Mouse (Mus musculus): ENCODE results near the gene Vps33b.
A peak's percentile ranks its signal among the peaks of the same experiment; 100 is the strongest.

Vps33b gene

GRCm38 (mm10) chr7:80268897-80269750, at the start of gene Vps33b:
Gene Vps33b, plus strand, starts transcription at chr7:80269649.
- DNase-seq (ENCODE audit: low read depth), result peak; percentile 96

GRCm38 (mm10) chr7:80220237-80220797, 49.1 kb upstream of the Vps33b start:
- DNase-seq (ENCODE audit: low read depth), result no peak

- no peak for DNase-seq (ENCODE audit: low read depth)
Observed at GRCm38 (mm10) chr7:80221179-80221750, 48.2 kb upstream of the Vps33b start.

DNA sequence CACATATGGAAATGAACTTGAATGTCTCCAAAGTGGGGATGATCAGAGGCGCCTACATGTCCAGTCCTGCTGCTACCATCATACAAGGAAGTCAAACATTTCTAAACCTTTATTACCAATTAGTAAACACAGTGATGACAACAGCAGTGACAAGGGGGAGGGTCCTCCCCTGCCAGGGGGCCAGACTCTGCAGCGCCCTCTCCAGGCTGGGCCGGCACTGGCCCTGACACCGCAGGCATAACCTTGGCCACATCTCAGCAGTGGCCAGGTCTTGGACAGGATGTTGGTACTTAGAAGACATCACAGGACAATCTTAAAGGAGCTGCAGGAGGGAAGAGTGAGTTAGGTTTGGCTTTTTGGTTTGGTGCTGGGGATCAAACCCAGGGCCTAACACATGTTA, 42.4 kb upstream of the Vps33b start:
- no peak for DNase-seq (ENCODE audit: low read depth)

GRCm38 (mm10) chr7:80230196-80230595, 39.3 kb upstream of the Vps33b start:
- no peak for DNase-seq (ENCODE audit: low read depth)

GRCm38 (mm10) chr7:80231971-80232488, 37.4 kb upstream of the Vps33b start:
- DNase-seq (ENCODE audit: low read depth), result peak; percentile 66

GRCm38 (mm10) chr7:80232489-80233029, 36.9 kb upstream of the Vps33b start, which contains the start of the genes Cib1 and Gdpgp1:
Gene Cib1, minus strand, starts transcription at chr7:80232813.
Gene Gdpgp1, plus strand, starts transcription at chr7:80232865.
- DNase-seq (ENCODE audit: low read depth), result peak; percentile 99

DNA sequence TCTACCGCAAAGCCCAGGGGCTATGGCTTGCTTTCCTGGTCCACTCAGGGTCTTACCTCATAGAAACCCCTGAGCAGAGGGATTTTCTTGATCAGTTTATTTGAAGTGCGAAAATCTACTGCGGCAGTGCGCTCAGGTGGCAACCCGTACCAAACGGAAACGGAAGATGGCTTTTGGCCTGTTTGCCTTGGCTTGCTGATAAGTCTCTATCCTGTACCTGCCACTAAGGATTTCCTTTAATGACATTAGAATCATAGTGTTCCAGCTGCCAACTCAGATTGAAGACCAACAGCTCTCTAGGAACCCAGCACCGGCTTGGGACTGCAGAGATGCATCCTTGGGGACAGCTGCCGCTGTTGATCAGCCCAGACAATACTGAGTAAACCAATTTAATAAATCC, 35.6 kb upstream of the Vps33b start:
- DNase-seq (ENCODE audit: low read depth), result no peak

- DNase-seq (ENCODE audit: low read depth), result no peak
Observed at GRCm38 (mm10) chr7:80238542-80238941, 30.9 kb upstream of the Vps33b start.

DNA sequence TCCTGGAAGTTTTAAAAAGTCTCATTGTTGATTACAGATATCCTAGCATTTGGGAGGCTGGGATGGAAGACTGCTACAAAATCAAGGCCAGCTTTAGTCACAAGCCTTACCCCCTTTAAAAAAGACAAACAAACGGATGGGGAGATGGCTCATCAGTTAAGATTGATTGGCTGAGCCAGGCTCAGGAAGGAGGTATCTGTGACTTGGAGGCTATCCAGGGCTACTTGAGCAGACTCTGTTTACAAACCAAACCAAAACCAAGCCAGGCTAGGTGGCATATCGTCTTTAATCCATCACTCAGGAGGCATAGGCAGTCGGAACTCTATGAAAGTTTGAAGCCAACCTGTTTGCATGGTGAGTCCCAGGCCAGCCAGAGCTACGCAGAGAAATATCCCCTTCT, 27.8 kb upstream of the Vps33b start:
- DNase-seq (ENCODE audit: low read depth), result no peak

- no peak for DNase-seq (ENCODE audit: low read depth)
Observed at GRCm38 (mm10) chr7:80244851-80245250, 24.6 kb upstream of the Vps33b start.

GRCm38 (mm10) chr7:80246148-80246721, 23.2 kb upstream of the Vps33b start, which contains the start of gene Ttll13:
Gene Ttll13, plus strand, starts transcription at chr7:80246376.
- peak; percentile 98 for DNase-seq (ENCODE audit: low read depth)

- no peak for DNase-seq (ENCODE audit: low read depth)
Observed at GRCm38 (mm10) chr7:80246859-80247258, 22.6 kb upstream of the Vps33b start.

DNA sequence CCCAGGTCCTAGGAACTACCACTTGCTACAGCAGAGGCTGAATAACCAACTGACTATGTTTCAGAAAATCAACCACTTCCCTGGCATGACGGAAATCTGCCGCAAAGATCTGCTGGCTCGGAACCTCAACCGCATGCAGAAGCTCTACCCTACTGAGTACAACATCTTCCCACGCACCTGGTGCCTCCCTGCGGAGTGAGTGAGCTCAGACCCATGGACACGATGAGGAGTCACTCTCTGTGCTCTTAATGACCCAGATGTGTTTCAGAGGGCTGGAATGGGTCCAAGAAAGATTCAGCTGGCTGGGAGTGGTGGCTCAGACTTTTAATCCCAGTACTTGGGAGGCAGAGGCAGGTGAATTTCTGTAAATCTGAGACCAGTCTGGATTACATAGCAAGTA, 17.0 kb upstream of the Vps33b start:
- no peak for DNase-seq (ENCODE audit: low read depth)

GRCm38 (mm10) chr7:80252886-80253285, 16.6 kb upstream of the Vps33b start:
- DNase-seq (ENCODE audit: low read depth), result no peak

DNA sequence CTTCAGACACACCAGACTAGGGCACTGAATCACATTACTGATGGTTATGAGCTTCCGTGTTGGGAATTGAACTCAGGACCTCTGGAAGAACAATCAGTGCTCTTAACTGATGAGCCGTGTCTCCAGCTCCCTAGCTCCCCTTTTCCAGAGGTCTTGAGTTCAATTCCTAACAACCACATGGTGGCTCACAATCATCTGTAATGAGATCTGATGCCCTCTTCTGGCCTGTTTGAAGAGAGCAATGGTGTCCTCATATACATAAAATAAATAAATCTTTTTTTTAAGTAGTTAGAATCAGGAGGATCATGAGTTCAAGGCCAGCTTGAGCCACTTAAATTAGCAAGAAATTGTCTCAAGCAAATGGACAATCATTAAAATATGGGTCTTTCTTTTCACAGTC, 13.5 kb upstream of the Vps33b start:
- DNase-seq (ENCODE audit: low read depth), result peak; percentile 27

GRCm38 (mm10) chr7:80257706-80258105, 11.7 kb upstream of the Vps33b start:
- no peak for DNase-seq (ENCODE audit: low read depth)

DNA sequence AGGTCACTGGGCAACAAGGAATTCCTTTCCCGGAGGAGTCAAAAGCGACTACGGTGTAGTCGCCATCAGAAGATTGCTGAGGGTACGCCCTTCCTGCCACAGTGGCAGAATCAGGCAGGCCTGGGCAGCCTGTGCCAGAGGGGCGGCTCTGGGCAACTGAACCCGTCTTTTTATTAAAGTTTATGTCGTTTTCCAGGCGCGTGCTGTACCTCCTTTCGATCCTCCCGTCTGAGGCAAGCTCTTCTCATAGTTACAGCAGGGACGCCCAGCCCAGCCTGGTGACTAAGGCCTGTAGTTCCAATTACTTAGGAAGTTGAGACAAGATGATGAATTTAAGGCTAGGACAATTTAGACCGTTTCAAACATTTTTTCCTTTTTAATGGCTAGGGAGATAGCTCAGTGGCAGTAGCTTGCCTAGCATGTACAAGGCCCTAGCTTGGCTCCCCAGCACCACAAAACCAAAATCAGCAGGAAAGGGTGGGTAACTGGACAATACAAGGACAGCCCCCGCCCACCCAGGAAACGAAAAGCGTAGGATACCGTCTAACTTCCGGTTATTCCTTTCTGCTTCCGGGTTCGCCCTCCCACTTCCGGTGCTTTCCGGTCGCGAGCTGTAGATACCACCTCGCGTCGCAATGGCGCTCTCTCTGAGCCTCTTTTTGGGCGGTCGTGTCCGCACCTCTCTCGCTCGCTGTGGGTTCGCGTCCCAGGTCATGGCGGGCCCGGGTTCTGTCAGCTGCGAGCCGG, 8.7 kb upstream of the Vps33b start, which contains the start of gene Ngrn:
TSS of gene Ngrn (plus strand) at position 591 of the 747 bp plus-strand sequence.
- peak; percentile 94 for DNase-seq (ENCODE audit: low read depth)

DNA sequence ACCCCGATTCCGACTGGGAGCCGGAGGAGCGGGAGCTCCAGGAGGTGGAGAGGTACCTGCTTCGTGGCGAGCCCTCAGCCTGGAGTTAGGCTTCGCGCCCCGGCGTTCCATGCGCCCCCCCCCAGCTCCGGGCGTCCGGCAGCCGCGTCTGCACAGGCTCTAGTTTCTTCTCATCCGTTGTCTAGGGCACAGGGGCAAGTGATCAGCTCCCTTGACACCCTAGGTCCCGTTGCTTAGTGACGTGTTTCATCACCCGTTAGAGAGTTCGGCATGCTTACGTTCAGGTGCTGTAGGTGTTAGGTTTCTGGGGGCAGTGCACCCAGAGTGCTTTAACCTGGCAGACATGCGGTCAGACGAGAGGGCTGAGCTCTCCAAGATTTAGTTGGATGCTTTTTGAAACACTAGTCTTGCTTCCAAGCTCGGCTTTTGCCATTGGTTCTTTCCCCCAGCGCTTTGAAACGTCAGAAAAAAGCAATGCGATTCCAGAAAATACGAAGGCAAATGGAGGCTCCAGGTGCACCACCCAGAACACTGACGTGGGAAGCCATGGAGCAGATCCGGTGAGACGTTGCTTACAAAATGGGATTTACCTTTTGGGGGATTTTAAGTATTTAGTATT, 8.0 kb upstream of the Vps33b start:
- peak; percentile 47 for DNase-seq (ENCODE audit: low read depth)

DNA sequence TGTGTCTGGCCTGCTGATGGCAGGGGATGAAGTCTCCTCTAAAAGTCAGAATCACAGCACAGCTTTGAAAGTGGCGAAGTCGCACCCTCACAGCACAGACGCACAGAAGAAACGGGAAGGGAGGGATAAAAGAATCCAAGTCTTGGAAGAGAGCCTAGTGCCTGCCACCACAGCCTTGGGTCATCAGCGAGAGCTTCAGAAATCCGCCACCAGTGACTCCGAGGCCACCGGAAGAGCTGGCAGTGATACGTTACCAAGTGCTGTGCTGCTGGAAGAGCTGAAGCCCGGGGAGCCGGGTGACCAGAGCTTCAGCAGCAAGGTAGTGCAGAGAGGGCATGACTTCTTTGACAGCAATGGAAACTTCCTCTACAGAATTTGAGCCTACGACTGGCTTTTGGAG, 4.8 kb upstream of the Vps33b start:
- no peak for DNase-seq (ENCODE audit: low read depth)

DNA sequence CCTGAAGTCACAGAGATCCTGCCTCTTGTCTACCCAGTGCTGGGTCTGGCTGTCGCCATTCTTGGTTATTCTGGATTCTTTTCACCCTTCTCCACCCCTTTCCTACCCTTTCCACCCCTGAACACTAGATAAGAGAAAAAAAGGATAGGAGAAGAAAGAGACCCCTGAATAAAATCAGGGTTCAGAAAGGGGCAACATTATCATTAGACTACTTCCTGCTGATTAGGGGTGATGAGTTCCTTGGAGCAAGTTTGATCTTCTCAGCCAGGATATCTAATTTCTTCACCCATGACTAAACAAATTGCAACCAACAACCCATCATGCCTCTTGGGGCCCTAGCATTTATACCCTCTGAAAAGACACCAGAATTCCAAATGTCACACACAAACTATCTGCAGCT, 1.7 kb upstream of the Vps33b start:
- DNase-seq (ENCODE audit: low read depth), result no peak
